Mouse (Mus musculus) cortical plate, adult 2 months (tissue): Measurements from ENCODE around the gene Mns1.

Source experiments
- CTCF ChIP-seq: fragments of 200-500 bp; IDR thresholded peaks from 2 replicates; pipeline ENCODE4 v1.5.1; 2011; ENCODE audit warnings: mild to moderate bottlenecking, control low read depth, low read length; ENCODE audit not compliant: insufficient read depth; ENCODE audit errors: extremely low read depth
- POLR2A ChIP-seq: fragments of 200-500 bp; IDR thresholded peaks from 2 replicates; pipeline ENCODE4 v1.6.1; 2011; ENCODE audit warnings: mild to moderate bottlenecking, low read length, control low read depth; ENCODE audit not compliant: insufficient read depth; ENCODE audit errors: extremely low read depth

DNA sequence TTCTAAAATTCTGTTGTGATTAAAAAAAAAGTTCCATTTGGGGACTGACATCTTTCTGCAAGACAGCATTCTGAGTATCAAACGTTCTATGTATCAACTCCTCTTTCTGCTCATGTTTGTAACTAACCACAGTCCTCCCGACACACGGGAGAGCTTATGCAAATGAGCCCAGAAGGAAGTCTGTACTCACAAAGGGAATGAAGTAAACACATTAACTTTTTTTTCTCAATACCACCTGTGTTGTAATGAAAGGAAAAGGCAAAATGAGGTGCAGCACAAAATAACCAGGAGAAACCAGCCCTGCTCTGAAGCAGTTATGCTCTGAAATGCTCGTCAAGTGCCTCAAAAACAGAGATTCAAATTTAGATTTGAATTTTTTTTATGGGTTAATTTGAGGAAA, 37.7 kb upstream of the Mns1 start:
- TF ChIP-seq CTCF (no peak), POLR2A (no peak)
